Mouse (Mus musculus): ENCODE results near the gene Ube3b. TPM values are rescaled to one million over a fixed set of nuclear protein-coding genes. Genes with fewer than 3 reads are reported as not detected.

The Ube3b gene
- 19.3 and 27.0 TPM in 2 replicates for total RNA-seq (2015; ENCODE audit: low replicate concordance)
- 12.9 and 21.7 TPM in 2 replicates for total RNA-seq (2017; ENCODE audit: low replicate concordance)

DNA sequence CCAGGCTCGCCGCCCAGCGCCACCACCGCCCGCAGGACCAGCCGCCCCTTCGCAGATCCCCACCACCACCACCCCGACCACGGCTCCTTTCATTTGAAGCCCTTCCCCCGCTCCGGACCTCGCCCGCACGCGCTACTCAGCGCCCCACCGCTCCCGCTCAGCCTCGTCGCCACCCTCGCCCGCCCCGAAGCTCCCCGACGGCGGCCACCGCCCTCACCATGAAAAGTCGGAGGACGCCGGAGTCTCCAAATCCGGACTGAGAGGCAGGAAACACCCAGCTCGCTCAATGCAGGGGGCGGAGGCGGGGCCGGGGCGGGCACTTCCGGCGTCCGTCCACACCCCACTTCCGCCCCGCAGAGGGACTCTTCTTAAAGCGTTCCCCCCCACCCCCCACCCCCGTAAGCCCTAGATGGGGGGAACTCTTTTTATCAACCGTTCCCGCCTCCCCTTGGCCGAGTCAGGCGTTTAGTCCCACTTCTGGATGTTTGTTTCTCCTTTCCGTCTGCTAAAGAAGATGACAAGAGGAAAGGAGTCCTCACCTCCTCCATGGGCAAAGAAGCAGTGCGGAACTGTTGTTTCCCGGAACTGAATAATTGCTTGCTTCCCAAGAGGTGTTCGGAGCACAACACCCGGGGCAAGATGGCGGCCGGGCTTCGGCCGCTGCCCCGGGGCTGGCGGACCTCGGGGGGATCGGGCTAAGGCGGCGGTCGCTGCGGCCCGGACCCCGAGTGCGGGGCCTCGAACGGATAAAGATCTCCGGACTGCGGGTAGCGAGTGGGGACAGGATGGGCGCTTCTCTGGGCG, at the start of gene Ube3b, which contains the start of gene Kctd10:
Ube3b (plus strand) TSS at position 399 of the 804 bp plus-strand sequence.
Kctd10 (minus strand) TSS at position 300 of the 804 bp plus-strand sequence.
- ATAC-seq (replicated peaks; ENCODE audit: low FRiP score, poor library complexity, severe bottlenecking), result peak; percentile 88

DNA sequence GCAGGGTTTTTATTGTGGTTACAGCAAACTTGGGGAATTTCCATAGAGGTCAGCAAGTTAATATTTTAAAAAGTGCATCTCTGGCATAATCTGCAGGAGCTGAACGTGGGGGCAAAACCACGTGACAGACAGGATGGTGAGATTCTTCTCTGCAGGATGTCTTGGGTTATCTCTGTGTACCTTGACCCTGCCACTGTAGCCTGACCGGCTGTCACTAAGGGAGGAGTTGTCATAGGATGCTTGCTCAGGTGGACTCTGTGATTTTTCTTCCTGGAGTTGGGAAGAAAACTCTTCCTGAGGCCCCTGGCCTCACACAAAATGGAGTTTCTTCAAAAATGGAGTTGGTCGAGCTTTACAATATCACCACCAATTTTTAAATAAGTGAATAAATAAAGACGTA, 37.4 kb upstream of the Ube3b start:
- no peak for ATAC-seq (replicated peaks; ENCODE audit: low FRiP score, poor library complexity, severe bottlenecking)

DNA sequence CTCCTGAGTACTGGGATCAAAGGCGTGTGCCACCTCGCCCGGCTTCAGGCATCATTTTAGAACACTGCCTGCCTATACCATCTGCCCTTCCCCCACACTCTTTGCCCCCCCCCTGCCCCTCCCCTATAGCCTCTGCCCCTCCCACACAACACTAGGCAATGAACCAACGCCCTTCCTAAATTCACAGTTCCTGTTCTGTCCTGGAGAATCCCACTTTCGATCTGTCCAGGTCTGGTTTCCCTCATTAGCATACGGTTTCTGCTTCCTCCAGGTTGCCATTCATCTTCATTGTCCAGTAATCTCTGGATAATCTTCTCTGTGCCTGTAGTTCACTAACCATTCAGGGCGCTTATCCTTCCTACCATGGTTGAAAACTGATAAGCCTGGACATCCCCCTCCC, 36.8 kb upstream of the Ube3b start:
- no peak for ATAC-seq (replicated peaks; ENCODE audit: low FRiP score, poor library complexity, severe bottlenecking)

DNA sequence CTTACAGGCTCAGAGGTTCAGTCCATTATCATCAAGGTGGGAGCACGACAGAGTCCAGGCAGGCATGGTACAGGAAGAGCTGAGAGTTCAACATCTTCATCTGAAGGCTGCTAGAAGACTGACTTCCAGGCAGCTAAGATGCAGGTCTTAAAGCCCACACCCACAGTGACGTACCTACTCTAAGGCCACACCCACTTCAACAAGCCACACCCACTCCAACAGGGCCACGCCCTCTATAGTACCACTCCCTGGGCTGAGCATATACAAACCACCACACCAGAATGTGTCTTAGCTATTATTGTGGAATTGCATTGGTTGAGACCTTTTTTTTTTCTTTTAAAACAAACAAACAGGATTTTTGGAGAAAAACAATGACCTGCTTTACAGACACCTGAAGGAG, 34.9 kb upstream of the Ube3b start:
- peak; percentile 57; the same call in 1 of the 2 replicates for ATAC-seq (replicated peaks; ENCODE audit: low FRiP score, poor library complexity, severe bottlenecking)

DNA sequence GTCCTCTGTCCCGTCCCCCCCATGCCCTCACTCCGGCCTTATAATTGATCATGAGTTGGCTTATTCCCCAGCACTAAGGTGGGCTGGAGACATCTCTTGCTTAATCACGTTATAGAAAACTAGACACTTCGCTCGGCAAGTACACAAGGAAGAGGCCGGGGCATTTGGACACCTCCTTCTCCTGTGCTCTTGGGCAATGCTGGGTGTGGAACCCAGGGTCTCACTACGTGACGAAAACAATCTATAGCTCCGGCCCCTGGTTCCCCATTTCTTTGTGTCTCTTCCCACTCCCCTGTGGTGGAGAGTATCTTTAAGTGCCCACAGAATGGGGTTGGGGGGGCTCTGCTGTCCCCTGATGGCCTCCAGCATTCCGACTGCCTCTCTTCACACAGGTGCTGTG, 33.4 kb upstream of the Ube3b start:
- ATAC-seq (replicated peaks; ENCODE audit: low FRiP score, poor library complexity, severe bottlenecking), result no peak

DNA sequence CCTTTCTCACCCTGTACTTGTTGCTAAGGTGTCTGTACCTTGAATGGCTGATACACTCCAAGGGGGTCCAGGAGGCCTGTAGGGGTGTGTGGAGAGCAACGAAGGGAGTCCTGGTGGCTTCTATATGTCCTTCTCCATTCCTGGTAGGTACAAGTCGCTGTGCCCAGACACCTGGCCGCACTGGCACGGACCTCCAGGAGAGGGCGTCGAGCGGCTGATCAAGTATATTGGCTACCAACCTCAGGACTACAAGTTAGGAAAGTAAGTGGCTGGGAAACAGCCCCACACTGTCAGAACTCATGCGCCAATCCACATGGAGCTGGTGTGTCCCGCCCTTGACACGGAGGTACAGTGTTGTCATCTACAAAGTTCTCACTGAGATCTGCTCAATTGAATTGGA, 28.9 kb upstream of the Ube3b start:
- ATAC-seq (replicated peaks; ENCODE audit: low FRiP score, poor library complexity, severe bottlenecking), result no peak

DNA sequence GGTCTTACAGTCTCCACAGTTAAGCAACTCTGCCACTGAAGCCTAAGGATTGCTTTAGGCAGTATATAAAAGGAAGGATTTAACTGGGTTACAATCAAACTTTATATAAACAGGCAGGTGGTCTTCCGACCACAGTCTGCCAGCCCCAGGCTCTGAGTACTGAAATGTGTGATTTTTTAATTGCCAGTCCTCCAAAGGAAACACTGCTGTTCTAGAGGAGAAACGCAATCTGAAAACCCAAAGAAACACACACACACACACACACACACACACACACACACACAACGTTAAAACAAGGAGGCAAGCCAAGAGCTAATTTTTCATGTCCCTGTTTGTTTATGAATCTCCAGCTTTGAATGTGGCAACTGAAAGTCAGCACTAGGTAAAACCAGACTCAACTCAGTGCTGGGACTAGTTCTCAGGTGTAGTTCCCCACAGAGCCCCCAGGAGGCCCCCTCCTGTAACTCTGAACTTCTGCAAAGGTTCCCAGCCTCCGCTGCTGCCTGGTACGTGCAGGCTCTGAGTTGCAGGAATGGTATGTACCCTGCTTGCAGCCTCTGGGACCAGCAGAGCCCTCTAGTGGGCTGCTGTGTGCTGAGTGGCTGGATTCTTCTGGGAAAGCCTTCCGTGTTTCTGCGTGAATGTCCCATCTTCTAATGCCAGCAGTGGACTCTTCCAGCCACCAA, 24.0 kb upstream of the Ube3b start:
- 0 out of 2 replicates have a peak, but pooled peaks have one; percentile 40 for ATAC-seq (replicated peaks; ENCODE audit: low FRiP score, poor library complexity, severe bottlenecking)

DNA sequence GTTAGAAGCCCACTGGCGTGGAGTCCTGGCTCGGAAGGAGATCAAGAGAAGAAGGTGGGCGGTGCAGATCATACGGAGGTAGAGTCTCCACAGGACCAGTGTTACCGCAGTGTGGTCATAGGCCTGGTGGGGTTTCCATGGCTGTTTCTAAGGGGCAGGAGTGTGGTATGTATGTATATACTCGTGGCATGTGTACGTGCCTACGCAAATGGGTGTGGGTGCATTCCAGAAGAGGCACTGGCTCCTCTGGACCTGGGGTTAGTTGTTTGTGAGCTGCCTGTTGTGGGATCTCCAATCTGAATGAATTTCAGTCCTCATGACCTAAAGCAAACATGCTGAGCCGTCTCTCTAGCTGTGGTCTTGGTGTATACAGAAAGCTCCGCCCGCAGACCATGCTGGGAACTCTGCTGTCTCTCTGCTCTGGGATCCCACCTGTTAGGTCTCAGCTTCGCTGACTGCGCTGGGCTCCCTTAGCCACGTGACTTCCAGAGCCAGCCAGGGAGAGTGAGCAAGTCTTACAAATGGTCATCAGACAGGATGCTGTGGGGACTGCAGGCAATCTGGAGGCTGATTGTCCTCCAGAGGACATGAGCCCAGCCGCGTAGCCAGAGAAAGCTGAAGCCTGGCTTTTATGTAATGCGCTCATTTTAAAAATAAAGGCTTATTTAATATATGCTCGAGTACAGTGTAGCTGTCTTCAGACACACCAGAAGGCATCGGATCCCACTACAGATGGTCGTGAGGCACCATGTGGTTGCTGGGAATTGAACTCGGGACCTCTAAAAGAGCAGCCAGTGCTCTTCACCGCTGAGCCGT, 23.3 kb upstream of the Ube3b start:
- 0 out of 2 replicates have a peak, but pooled peaks have one; percentile 3 for ATAC-seq (replicated peaks; ENCODE audit: low FRiP score, poor library complexity, severe bottlenecking)

DNA sequence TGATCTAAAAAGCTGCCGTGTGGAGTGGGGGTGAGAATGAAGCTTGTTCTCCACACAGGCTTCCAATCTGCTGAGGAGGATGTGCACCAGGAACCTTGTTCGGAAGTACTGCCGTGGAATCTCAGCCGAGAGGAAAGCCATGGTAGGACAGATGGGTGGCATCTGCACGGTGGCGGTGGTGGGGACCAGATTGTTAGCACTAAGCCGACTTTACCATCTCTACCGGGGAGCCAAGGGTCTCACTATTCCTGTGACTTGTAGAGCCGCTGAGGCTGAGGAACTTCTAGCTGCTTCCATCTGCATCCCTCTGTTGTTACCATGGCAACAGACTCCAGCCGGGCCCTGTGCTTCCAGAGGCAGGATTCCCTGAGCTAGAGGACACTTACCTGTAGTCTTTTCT, 21.6 kb upstream of the Ube3b start:
- no peak for ATAC-seq (replicated peaks; ENCODE audit: low FRiP score, poor library complexity, severe bottlenecking)

DNA sequence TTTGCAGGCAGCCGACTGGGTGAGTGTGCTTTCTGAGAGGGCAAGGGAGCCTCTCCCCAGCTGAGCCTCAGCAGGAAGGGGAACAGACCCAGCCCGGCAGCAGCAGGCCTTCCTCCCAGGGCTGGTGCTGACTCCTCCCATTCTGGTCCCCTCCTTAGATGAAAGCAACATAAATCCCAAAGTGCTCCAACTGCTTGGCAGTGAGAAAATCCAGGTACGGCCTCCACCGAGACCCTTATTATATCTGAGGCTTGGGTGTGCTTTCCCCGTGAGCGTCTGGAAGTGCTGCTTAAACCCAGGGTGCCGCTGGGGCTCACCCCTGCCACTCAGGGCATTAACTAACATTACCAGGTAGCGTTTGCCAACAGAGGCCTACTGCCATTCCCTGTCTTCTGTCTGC, 20.8 kb upstream of the Ube3b start:
- no peak for ATAC-seq (replicated peaks; ENCODE audit: low FRiP score, poor library complexity, severe bottlenecking)

DNA sequence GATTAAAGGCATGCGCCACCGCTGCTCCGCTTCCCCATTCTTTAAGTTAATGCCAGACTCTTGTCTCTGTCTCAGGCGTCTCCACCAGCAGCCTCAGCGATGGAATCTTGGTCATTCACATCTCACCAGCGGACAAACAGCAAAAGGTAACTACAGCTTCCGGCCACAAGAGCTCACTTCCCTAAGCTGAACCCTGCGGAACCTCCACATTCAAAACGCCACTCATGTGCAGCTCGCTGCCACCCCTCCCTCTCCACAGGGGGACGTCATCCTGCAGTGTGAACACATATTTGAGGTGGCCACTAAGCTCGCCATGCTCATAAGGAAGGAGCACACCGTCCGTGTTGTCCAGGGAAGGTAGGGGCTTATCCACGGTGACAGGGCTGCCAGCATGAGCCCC, 19.4 kb upstream of the Ube3b start:
- no peak for ATAC-seq (replicated peaks; ENCODE audit: low FRiP score, poor library complexity, severe bottlenecking)

DNA sequence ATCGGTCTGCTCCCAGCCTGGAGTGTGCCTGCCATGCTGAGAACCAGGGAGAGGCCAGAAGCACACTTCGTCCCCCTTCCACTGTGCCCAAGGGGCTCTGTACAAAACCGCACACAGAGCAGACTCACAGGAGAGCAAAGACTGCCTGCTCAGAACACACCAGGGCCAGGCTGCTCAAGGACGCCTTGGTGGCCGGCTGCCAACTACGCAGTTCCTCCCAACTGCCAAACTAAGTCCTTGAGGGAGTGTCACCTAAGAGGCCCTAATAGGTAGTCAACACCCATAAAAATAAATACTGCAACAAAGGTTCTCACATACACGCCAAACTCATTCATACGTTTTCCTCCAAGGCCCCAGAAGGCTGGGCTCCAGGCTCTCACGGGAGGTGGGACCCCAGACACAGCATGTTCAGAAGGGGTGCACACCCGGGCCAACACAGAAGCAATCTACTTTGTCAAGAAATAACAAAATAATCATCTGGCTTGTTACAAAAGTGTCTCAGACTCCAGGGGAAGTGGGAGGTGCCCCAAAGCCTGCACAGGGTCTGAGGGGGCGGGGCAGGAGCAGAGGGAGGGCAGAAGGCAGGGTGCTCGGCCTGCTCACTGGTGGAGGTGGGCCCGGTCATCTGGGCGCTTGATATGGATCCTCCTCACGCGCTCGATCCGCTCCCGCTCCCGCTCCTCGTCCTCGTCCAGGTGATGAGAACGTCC, 15.2 kb upstream of the Ube3b start:
- ATAC-seq (replicated peaks; ENCODE audit: low FRiP score, poor library complexity, severe bottlenecking), result peak; percentile 55

DNA sequence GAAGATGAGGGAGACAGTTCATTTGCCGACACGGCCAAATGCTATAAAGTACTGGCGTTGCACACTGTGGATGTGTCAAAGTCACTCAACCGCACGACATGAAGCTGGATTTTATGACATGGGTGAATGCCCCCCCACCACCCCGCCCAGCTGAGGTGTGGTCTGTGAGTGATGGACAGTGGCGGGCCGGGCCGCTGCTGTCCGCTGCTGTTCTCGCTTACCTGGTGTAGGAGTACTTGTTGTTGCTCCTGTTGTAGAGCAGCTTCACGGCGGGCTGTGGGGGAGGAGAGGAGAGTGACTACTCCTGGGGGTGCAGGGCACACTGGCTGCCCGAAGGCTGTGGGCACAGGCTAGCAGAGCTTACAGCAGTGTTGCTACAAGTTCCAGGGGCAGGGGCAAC, 12.3 kb upstream of the Ube3b start:
- no peak for ATAC-seq (replicated peaks; ENCODE audit: low FRiP score, poor library complexity, severe bottlenecking)

DNA sequence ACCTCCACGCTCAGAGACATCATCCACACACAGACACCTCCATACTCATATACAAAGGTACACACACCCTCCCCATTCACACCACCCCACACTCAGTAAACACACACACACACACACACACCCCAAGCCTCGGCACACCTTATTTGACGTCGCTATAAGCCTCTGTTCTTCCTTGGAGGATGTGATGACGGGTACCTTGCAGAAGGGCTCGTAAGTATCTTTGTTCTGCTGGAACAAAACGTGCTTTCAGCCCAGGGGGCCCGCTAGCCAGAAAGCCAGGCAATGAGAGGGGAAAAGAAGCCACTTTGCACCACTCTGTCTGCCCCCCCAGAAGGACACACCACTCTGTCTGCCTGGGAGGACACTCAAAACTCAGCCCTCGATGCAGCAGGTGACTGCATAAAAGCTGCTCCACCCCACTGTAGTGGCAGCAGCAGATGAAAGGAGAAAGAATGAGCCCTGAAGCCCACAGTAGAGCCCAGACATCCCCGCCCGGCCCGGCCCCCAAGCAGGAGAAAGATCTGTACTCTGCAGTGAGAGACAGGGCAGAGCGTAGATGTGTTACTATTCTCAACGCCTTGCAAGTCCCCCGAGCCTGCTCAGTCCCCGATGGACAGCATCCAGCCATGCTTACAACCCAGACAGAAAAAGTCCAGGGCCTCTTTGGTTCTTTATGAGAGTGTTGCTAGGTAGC, 11.5 kb upstream of the Ube3b start:
- no peak for ATAC-seq (replicated peaks; ENCODE audit: low FRiP score, poor library complexity, severe bottlenecking)

DNA sequence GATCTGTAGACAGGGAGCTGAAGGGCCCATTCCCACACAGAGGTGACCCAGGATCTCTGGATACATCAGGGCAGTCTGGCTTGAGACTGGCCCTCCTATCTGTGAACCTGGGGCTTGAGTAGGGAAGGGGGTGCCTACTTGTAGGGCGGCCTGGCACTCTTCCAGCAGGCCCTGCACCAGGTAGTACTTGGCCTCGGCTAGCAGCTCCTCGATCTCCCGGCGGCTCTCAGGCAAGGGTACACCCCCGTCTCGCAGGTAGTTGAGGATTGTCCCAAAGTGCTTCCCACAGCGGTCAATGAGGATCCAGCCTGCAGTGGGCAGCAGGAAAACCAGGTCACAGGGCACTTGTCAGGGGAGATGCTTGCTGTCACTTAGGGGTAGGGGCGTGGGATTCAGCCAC, 10.5 kb upstream of the Ube3b start:
- no peak for ATAC-seq (replicated peaks; ENCODE audit: low FRiP score, poor library complexity, severe bottlenecking)

DNA sequence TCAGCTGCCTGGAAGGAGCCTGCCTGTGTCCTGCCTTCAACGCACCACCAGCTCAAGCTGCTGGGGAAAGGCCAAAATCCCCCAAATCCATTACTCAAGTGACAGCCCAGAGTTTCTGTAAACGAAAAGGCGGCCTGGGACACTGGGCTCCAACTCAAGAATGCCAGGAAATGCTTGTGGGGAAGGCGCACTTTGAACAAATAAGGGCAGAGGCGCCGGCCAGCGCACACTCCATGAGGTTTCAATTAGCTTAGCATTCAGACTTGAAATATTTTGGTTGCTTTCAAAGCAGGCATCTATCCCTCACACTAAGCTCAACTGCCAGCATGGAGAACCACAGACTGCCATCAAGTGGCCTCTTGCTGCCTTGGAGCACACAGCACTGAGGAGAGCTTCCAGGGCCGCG, 10.0 kb upstream of the Ube3b start:
- ATAC-seq (replicated peaks; ENCODE audit: low FRiP score, poor library complexity, severe bottlenecking), result no peak

DNA sequence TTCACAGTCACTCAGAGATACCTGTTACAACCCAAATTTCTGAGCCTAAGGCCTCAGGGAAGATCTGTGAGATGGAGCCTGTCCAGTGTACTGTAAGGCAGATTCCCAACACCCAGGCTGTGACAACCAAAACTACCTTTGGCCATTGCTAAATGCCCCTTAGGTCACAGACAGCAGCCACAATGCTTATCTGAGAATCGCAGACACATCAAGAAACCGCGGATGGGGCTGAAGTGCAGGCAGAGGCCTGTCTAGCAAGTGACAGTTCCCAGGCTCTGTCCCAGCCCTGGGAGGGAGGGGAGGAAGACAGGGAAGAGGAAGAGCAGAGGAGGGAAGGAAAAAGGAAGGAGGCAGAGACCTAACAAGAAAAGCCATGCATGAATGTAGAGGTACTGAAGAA, 9.1 kb upstream of the Ube3b start:
- ATAC-seq (replicated peaks; ENCODE audit: low FRiP score, poor library complexity, severe bottlenecking), result 0 out of 2 replicates have a peak, but pooled peaks have one; percentile 47

DNA sequence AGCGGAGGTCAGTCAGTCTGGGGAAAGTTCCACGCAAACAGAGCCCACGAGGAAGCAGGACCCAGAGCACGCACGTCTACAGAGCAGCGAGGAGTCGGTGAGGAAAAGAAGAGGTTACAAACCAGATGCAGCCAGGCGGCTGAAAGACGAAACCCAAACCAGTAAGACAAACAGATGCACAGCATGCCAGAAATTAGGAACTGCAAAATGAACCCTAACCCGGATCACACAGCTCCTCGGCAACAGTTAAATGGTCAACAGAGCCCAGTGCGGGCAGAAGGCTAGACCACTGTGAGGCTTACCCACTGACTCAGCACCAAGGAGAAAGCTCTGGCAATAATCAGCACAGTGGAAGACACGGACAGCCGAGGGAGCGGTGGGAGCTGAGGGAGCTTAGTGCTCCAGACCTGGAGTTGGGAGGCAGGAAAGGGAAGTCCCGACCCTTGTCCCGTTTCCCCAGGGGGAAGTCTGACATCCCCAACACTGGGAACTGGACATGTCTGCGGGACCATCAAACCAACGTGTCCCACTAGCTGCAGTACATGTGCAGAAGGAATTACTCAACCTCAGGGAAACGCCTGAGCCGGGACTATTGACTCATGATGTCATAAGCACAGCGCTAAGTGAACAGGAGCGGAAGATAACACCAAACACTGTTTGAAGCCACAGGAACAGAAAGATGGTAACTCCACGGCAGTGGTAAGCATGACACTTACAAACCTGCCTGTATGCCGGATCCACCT, 8.5 kb upstream of the Ube3b start:
- ATAC-seq (replicated peaks; ENCODE audit: low FRiP score, poor library complexity, severe bottlenecking), result no peak

Data from erythroid progenitor cell, adult 5-6 weeks (primary cell).